Mouse (Mus musculus) heart, adult 8-10 months (tissue): ENCODE measurements around the gene Tjap1. TPM values are rescaled to one million over a fixed set of nuclear protein-coding genes. Genes with fewer than 3 reads are reported as not detected.

ENCODE experiments used
- DNase-seq: peaks from one replicate; pipeline ENCODE4 v3.0.0; 2022; ENCODE audit warnings: low spot score
- total RNA-seq, 4 experiments: library from RNA; stranded (reverse); gene quantifications; 2 replicates each; pipeline ENCODE4 v1.2.4; 2022

Gene Tjap1
- 10 to 100 TPM; 26.0 to 39.5 (median 35.6) TPM for total RNA-seq

DNA sequence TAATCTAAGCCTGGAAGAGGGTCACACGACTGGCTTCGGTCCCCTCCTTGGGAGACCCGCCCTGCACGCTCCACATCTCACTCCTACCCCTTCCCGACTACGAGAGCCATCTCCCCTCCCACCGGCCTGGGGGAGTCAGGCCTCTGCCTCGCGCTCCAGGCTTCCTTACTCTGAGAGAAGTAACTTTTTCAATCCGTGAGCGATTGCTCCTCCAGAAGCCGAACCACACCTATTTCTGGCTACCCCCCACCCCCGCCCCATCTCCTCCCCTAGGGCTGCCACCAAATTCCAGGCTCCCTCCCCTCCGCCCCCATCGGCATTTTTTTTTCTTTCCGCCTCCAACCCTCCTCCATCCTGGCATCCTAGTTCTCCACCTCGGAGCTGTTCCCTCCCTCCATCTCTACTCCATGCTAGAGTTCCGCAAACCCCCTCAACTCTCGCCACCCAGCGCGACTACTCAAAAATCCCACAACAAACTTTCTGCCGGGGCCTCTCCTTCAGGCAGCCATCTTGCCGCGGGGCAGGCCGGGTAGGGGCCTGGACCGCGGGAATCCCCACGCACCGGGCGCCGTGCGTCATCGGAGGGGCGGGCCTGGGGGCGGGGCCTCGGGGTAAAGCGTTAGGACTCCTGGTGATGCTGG lies at the start of gene Tjap1:
Tjap1 (minus strand) TSS at position 544 of the 641 bp plus-strand sequence.
- DNase-seq: peak; percentile 76

DNA sequence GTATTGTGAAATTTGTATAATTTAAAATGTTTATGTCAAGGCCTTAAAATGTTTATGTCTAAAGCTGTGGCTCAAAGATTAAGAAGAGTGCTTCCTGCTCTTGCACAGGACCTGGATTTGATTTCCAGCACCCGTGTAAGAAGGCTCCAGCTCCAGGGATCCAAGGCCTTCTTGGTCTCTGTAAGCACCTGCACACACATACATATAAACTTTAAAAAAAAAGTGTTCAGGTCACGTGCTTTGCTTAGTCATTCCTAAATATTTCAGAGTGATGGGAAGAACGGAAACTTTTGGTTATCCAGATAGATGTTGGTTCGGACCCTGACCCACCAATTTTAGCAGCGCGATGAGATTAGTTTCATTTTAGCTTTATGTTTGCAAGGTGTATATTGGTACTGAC lies 45.9 kb upstream of the Tjap1 start:
- no peak for DNase-seq

DNA sequence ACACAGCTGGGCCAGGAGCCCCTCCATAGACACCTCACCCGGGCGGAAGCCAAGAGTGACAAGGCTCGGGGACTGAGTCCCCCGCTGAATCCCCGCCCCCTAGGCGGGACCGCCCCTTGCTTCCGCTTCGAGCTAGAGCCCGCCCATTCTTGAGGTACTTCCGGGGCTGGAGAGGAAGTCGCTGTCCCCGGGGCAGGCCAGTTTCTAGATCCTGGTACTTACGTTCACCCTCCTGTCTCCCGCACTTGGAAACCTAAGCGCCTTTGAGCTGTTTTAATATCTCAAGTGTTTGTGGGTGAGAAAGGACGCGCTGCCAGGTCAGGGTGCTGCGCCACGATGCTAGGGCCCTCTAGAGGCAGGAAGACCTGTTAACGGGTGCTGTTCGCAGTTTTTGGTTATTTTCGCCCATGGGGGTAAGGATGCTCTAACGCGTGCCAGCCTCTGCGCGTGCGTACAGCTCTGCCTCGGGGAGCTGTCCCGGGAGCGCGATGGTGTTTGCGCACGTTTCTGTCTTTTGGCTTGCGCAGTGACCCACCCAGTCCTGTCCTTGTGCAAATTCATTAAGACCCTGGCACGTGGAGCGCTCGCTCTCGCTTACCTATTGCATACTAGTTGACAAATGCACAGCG lies 45.2 kb upstream of the Tjap1 start, which contains the start of gene Abcc10:
Abcc10 (minus strand) TSS at position 447 of the 629 bp plus-strand sequence.
- peak; percentile 99 for DNase-seq

DNA sequence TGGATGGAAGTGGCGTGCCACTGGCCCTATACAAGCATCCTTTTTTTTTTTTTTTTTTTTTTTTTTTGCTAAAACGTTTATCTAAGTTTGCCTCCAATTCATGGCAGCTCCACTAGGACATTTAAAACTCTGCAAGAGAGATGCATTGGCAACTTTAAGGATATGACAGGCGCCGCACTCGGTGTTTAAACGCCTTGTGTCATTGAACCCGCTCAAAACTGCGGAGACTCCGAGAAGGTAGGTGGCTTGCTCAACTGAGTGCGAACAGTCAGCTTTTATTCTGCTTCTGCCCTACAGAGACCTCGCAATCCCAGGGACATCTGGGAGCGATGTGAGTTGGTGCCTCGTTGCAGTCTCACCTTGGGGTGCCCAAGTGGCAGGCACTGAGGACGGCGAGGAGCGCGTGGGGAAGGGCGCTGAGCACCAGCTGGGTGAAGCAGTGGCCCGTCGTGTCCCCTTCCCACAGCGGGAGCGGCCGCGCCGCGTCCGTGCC lies 44.6 kb upstream of the Tjap1 start:
- no peak for DNase-seq

DNA sequence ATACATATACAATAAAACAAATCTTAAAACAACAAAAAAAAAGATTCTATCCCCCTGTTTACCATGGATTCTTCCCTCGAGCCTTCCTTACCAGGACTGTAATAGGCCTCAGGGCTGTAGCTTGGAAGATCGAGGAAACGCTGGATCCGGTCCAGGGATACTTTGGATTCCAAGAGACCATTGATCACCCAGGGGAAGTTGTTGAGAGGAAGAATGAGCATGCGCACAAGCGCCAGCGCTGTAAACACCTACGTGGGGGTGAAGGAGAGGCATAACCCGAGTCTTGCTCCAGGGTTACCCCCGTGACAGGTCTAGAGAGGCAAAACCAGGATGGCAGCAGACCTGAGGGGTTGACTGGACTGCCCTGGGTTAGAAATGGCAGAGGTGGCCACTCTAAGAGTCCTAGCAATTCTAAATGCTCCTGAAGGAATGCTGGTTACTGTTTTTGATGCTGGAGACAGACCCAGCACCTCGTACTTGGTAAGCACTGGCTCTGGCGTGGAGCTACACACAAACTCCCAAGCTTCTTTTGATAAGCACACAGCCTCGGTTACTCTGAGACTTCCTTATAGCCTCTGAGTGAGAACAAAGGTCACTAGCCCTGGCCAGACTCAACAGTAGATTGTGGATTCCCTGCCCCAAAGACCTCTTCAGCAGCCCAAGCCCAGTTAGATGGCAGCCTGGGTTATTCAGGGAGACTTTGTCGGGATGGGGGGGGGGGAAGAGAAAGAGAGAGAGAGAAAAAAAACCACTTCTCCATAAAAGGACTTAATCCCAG lies 39.4 kb upstream of the Tjap1 start:
- DNase-seq: no peak

DNA sequence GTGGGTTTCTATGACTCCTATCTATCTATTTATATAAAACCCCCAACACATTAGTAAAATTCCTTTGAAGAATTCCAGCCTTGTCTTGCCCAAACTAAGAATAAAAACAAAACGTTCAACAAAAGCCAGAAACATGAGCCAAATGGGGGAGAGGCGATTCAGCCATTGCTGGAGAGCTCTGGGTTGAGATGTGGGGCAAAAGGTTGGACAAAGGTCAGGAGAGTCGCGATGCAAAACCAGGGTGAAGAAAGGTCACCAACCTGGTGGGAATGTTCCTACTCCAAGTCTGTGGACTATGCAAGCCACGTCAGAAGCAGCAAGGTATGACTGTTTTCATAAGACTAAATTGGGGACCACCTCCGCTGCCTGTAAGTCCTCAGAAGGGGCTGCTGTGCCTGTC lies 37.7 kb upstream of the Tjap1 start:
- DNase-seq: no peak

DNA sequence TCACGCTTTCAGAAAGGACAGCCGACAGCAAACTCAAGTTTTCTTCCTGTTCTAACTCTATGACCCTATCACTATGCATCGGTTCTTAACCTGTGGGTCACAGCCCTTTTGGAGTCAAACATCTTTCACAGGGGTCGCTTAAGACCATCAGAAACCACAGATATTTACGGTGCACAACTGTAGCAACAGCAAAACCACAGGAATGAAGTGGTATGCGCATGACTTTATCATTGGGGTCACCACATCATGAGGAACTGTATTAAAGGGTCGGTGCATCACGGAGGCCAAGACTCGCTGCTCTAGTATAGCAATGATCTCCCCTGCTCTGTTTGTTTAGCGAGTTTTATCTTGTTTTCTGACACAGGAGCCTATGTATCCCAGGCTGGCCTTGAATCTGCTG lies 33.0 kb upstream of the Tjap1 start:
- DNase-seq: no peak

DNA sequence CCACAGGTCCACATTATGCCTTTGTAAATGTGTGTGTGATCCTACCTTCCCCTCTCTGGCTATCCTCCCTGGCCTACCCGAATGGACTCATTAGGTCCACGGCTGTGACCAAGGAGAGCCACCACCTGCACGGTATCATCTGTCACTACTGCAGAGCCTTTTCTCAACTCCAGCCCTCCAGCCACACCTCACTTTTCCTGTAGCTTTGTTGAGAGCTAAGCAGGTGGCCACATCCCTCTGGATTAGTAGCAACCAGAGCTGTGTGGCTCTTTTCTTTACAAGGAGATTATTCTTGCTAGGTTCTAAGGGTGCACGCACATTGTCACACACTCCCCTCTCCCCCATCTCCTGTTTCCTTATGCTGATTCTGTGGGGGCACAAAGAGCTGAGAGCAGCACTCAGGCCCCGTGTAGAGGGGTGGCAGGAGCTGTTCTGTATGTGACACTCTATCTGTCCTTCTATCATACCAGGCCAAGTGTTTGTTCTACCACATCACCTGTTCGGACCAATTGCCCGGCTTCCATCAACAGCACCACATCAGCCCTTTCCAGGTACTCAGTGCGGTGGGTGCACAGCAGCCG lies 30.4 kb upstream of the Tjap1 start:
- no peak for DNase-seq

DNA sequence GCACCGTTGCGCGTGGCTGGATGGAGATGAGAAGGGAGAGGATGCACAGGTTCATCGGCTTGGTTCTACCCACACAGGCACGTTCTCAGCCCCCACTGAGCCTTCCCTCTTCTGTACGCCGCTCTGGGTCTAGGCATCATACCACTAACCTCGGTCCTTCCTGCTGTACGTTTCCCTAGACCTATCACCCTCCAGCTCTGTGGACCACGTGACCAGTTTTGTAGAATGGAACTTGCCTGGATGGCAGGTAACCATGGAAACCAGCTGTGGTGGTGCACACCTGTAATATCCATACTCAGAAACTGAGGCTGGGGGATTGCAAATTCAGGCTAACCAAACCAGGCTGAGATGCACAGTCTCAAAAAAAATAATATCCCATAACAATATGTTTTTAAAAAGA lies 27.7 kb upstream of the Tjap1 start:
- DNase-seq: no peak

DNA sequence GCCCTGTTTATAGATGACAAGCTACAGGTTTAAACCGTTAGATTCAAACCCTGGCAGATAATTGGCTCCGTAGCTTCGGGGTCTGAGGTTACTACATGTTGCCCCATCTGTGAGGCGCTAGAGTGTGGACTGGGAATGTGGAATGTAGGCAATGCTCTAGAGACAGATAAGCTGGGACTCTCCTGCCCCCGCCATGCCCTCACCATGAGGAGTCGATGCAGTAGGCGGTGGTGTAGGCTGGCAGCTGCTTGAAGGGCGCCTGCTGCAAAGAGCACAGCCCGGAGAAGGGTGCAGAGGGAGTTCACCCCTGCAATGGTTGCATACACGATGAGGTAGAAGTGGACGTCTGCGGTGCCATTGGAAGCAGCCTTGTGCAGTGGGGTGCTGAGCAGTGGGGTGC lies 27.0 kb upstream of the Tjap1 start:
- DNase-seq: no peak

DNA sequence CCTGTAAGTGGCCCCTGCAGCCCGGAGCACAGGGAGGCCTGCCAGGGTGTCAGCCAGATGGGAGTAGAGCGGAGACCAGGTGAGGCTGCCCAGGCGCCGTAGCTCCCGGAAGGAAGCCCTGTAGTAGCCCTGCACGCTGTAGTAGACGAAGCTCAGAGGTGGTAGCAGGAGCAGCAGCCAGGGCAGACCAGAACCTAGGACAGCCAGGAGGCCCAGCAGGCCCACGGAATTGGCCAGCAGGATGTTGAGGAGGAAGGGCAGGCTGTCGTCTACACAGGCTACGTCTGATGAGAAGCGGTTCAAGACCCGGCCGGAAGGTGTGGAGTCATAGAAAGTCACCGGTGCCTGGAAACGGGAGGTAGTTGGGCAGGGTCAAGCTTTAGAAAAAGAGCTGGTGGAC lies 24.1 kb upstream of the Tjap1 start:
- DNase-seq: no peak

DNA sequence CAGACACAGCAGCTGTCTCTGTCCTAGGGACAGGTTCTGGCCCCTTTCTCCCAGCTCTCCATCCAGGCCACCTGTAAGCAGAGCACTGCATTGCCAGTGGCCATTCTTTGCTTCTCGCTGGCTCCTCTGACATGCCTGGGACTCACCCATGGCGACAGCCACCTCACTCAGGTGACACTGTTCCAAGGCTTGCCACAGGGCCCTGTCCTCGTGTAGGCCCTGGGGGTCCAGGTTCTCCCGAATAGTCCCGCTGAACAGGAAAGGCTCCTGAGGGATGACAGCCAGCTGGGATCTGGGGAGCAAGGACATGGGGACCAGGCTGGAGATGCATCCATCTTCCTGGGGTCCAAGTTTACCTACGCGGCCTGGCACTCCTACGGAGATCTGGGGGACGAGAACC lies 21.4 kb upstream of the Tjap1 start:
- DNase-seq: no peak

DNA sequence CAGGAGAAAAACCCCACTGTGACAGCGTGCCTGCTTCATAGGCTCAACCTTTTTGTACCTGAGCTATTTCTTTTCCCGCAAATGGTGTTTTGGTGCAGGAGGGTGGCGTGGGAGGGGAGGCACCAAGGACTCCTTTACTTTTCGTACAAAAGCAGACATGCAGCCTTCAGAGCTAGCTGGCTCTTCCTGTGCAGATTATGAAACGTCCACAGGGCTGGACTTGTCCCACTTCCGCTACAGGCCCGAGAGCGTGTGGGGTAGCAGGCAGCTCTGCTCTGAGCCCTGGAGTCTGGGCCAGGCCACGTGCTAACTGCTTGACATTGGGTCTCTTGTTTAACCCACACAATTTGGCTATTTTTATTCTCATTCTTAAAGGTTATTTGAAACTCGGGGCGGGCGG lies 19.1 kb upstream of the Tjap1 start:
- no peak for DNase-seq

DNA sequence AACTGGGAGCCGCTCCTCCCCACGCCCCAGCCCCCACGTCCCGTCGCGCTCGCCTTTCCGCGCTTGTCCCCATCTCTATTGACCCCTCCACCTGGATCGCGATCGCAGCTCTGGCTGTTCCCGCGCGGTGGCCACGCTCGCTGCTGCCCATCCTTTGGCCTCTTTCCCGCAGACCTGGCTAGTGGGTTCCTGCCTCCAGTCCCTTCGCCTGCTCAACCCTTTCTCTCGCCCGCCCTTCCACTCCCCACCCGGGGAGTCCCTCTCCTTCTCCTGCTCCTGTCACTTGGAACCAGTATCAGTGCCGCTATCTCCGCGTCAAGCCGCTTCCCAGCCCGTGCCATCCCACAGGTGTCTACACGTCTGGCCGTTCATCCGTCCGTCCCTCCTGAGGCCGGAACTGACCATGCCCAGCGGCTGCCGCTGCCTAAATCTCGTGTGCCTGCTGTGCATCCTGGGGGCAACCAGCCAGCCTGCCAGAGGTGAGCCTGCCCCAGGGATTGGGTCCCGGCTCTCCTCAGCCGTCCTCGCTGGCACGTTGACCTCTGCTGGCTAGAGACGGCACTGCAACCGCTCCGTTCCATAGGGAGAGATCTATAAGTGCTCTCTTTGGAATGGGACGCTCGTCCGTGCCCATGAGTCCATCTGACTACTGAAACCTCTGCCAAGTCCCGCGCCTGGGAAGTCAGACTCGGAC lies 15.5 kb upstream of the Tjap1 start:
- peak; percentile 76 for DNase-seq

DNA sequence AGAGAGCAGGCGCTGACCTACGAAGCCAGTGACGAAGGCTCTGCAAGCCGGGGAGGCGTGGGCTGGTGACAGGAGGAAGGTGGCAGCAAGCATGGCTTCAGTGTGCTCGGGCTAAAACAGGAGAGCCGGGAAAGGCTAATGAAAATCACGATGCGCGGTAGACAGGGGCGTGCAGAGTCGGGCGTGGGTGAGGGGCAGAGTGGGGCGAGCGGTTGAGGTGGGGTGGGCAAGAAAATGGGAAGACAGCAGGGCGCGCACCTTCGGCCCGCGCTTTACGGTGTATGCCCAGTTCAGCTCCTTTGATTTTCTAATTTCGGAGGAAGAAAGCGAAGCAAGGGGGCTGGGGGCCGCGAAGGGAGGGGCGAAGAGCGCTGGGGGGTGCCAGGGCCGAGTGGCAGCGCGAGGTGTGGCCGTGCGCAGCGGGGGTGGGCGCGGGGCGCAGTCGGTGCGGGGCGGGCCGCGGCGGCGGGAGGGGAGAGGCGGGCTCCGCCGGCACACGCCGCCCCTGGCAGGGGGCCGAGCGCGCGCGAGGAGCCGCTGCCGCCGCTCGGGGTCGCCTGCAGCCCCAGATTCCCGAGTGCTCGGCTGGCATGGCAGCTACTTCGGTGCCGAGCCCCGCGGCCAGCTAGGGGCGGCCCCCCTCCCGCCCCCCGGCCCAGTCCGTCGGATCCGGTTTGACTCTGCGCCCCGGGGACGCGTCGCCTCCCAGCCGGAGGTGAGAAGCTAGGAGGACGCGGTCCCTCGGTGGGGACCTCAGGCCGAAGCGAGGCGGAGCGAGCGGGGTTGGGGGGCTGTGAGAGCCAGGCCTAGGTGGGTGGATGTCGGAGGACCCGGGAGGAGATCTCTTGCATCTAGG lies 14.8 kb upstream of the Tjap1 start, which contains the start of gene Dlk2:
Dlk2 (plus strand) TSS at position 58 of the 856 bp plus-strand sequence.
- no peak for DNase-seq

DNA sequence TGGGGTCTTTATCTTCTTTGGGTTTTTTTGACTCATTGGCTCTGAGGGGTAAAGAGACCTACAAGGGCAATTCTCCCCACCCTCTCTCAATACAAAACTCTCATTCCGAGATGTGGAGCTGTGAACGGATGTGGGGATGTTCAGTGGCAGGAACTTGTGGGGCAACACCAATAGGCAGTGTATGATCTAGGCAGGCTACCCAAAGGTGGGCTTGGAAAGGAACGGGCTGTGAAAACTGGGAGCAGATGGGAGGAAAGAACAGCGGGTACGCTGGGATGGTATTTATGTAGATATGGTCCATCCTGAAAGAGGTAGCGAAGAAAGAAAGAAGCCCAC lies 14.2 kb upstream of the Tjap1 start:
- no peak for DNase-seq

DNA sequence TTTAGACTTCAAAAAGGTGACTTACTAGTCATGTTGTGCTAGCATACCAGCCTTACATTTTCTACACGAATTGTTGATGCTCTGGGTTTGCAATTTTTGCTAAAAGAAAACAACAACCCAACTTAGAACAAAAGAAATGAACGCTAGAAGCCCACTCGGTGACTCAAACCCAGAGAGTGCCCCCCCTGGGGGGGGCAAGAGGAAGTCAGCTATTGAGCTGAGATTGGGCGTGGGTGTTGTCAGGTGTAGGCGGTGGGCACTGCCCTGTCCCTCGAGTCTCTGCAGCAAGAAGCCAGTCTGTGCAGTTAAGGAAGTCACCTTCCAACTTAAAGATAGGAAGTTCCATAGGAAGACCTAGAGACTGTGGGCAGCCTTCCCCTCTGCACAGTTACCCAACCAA lies 13.8 kb upstream of the Tjap1 start:
- no peak for DNase-seq

DNA sequence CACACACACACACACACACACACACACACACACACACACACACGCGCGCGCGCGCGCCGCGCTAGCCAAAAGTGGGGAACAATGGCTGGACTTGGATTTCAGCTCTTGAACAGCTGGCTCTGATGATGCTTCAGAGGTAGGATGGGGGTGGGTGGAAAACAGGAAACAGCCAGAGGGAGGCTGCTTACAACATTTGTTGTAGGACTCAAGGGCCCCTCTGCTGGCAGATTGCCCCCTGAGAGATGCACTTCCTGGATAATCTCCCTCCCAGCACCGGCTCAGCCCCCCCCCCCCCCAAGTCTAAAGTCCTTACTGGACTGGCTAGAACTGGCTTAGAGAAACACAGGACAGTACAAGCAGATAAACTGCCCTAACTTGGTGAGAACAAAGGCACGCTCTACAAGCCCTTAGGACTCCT lies 4.9 kb upstream of the Tjap1 start:
- peak; percentile 74 for DNase-seq

DNA sequence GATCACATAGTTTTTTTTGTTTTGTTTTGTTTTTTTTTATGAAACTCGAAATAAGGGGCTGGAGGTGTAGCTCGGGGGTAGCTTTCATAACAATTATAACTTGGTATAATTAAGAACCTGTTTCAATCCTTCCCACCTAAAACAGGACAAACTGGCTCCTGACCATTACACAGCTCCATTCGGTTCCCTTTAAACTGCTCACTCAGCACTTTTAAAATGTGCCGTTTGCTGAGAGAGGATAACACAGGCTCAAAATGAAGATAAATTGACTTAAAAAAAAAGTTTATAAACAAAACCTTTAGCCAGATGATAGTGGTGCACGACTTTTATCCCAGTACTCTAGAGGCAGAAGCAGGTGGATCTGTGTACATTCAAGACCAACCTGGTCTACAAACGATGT lies 2.6 kb upstream of the Tjap1 start:
- no peak for DNase-seq

DNA sequence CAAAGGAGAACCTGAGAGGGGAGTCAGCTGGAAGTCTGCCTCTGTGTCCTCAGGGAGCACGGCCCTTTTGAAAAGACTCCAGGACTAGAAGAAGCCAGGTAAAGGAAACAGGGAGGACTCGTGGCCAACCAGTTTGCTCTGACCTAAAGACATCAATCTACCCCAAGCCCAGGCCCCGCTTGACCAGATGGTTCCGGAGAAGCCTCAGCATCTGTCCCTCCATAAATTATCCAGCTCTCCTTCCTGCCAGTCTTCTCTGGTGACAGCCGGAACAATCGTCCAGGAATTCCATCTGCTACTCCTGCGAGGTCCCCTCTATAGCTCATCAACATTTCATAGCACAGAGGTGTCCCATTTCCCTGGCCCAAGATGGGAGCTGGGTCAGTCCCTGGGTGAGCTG lies 1.8 kb upstream of the Tjap1 start:
- no peak for DNase-seq

DNA sequence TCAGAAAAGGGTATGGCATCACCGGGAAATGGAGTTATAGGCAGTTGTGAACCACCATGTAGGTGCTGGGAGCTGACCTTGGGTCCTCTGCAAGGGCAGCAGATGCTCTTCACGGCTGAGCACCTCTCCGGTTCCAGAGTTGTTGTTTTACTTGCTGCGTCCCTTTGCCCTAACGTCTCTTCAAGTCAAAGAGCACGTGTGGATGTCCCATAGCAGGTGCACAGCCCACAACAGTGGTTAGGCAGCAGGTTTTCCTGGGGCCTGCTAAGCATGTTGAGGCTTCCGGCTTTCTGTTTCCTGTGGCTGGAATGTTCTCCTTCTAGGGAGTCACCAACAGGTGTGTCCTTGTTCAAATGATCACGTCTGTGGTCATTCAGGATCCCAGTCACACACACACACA lies 1.1 kb upstream of the Tjap1 start:
- no peak for DNase-seq
